Mouse (Mus musculus) bone marrow, adult 2 months (tissue): ENCODE results near the gene Psd4.

Source experiments
- CTCF ChIP-seq: fragments of 200-500 bp; IDR thresholded peaks from 2 replicates; pipeline ENCODE4 v1.5.1; 2011; ENCODE audit warnings: low read length, control low read depth; ENCODE audit not compliant: control insufficient read depth, insufficient read depth
- POLR2A ChIP-seq: fragments of 200-500 bp; IDR thresholded peaks from 2 replicates; pipeline ENCODE4 v1.6.1; 2011; ENCODE audit warnings: low read depth, mild to moderate bottlenecking, control low read depth, low read length, borderline replicate concordance; ENCODE audit not compliant: control insufficient read depth

- TF ChIP-seq CTCF (no peak), POLR2A (no peak)
Observed at GRCm38 (mm10) chr2:24363818-24364217, 3.6 kb upstream of the Psd4 start.
